ENCODE assay signal across 11 mouse cellular contexts in genomic region chr9:32730656-32731590, GRCm38 (mm10).
DNase-seq lines count a peak whose midpoint lies in the region; ATAC-seq and TF ChIP-seq lines count a peak whose summit lies in the region.
"Had no signal": no experiment of that assay in that cellular context is flagged by ENCODE, and none has a peak within 500 bp of the region (broad histone marks: within the 10 kb centered on the region; RNA-seq: fewer than 3 reads in every experiment).

No protein-coding gene starts in this region.

- H3K4me2 ChIP-seq in heart, embryonic 11.5 days: no peak overlapping the region
- no peak overlapping the region for H3K4me2 ChIP-seq in intestine, embryonic 15.5 days (replicated peaks)
- H3K4me2 ChIP-seq: hindbrain, embryonic 13.5 days; limb, embryonic 12.5 days; midbrain, embryonic 13.5 days had no signal

- H3K4me1 ChIP-seq in heart, adult 2 months (ENCODE audit: control insufficient read depth, insufficient read depth, low read length): peaks cover 35% of the 10 kb centered on the region
- H3K4me1 ChIP-seq in heart, embryonic 11.5 days (ENCODE audit: control insufficient read depth, insufficient read depth, low read length): no peaks in the 10 kb centered on the region
- no peaks in the 10 kb centered on the region for H3K4me1 ChIP-seq in intestine, embryonic 15.5 days (replicated peaks)
- H3K4me1 ChIP-seq: hindbrain, embryonic 13.5 days; midbrain, embryonic 13.5 days had no signal

- no peaks in the 10 kb centered on the region for H3K27me3 ChIP-seq in heart, adult 2 months (ENCODE audit: control insufficient read depth, insufficient read depth, low read length)
- H3K27me3 ChIP-seq in heart, embryonic 11.5 days (ENCODE audit: control insufficient read depth, insufficient read depth, low read length): no peaks in the 10 kb centered on the region
- no peaks in the 10 kb centered on the region for H3K27me3 ChIP-seq in intestine, embryonic 15.5 days (replicated peaks)
- H3K27me3 ChIP-seq: limb, embryonic 12.5 days; midbrain, embryonic 13.5 days had no signal

- no peaks in the 10 kb centered on the region for H3K9me3 ChIP-seq in heart, embryonic 11.5 days (replicated peaks; ENCODE audit: control insufficient read depth, low read length)
- no peaks in the 10 kb centered on the region for H3K9me3 ChIP-seq in intestine, embryonic 15.5 days
- H3K9me3 ChIP-seq: hindbrain, embryonic 13.5 days; midbrain, embryonic 13.5 days had no signal

- H3K27ac ChIP-seq in heart, adult 2 months: peak overlapping the region; percentile 70
- H3K27ac ChIP-seq in heart, embryonic 11.5 days (ENCODE audit: low read depth, low read length): no peak overlapping the region
- no peak overlapping the region for H3K27ac ChIP-seq in intestine, embryonic 15.5 days
- H3K27ac ChIP-seq: hindbrain, embryonic 13.5 days; limb, embryonic 12.5 days; midbrain, embryonic 13.5 days had no signal

- peak; percentile 64; the same call in 1 of the 2 replicates for TF ChIP-seq EP300 in heart, adult 2 months (IDR thresholded peaks at IDR 0.05; ENCODE audit: insufficient read depth, low read depth, low read length)

- H3K4me3 ChIP-seq in heart, adult 2 months: peak overlapping the region; percentile 9; the same call in 1 of the 2 replicates
- no peak overlapping the region for H3K4me3 ChIP-seq in heart, embryonic 11.5 days (ENCODE audit: low read depth, low read length)
- no peak overlapping the region for H3K4me3 ChIP-seq in intestine, embryonic 15.5 days (replicated peaks)
- H3K4me3 ChIP-seq: hindbrain, embryonic 13.5 days; limb, embryonic 12.5 days; midbrain, embryonic 13.5 days had no signal

- intact Hi-C loops in heart, adult 2 months (cut with DNase I): loop anchor here (2.0 to 5.0 kb wide), 3 partner anchors 34 to 140 kb away; no protein-coding TSS in a partner anchor

- peaks cover 4% of the 10 kb centered on the region for H3K79me2 ChIP-seq in heart, adult 2 months (replicated peaks; ENCODE audit: control insufficient read depth, insufficient read depth, low read length)

- peak in 1 of 2 experiments; percentile 68 for DNase-seq in heart, adult 2 months
- peak; percentile 15 for DNase-seq in 416B (ENCODE audit: low read depth)
- peak; percentile 32 for DNase-seq in adrenal gland, postnatal 25 days
- peak; percentile 80 for DNase-seq in lung, postnatal 36 days
- no peak for DNase-seq in cerebellum, postnatal 10 days

- no peak for TF ChIP-seq POLR2A in heart, adult 2 months (IDR thresholded peaks at IDR 0.05; ENCODE audit: insufficient read depth, low read depth, low read length)

- ATAC-seq in heart, embryonic 11.5 days (replicated peaks; ENCODE audit: insufficient number of reproducible peaks, low FRiP score, low TSS enrichment): no peak
- no peak for ATAC-seq in erythroid progenitor cell, adult 5-6 weeks (replicated peaks; ENCODE audit: low FRiP score, poor library complexity, severe bottlenecking)
- no peak; the same call in 1 of the 2 replicates for ATAC-seq in intestine, embryonic 15.5 days
- ATAC-seq: midbrain, embryonic 13.5 days had no signal

- H3K9ac ChIP-seq in heart, adult 2 months (ENCODE audit: low read depth, low read length): peak overlapping the region; percentile 32
- no peak overlapping the region for H3K9ac ChIP-seq in heart, embryonic 11.5 days (ENCODE audit: low read depth, low read length)
- no peak overlapping the region for H3K9ac ChIP-seq in intestine, embryonic 15.5 days
- H3K9ac ChIP-seq: hindbrain, embryonic 13.5 days; limb, embryonic 12.5 days; midbrain, embryonic 13.5 days had no signal

- peaks cover 64% of the 10 kb centered on the region for H3K36me3 ChIP-seq in heart, adult 2 months (ENCODE audit: control insufficient read depth, insufficient read depth, low read length)
- peaks cover 12% of the 10 kb centered on the region for H3K36me3 ChIP-seq in heart, embryonic 11.5 days (ENCODE audit: control insufficient read depth, insufficient read depth, low read length)
- no peaks in the 10 kb centered on the region for H3K36me3 ChIP-seq in intestine, embryonic 15.5 days
- H3K36me3 ChIP-seq: hindbrain, embryonic 13.5 days; midbrain, embryonic 13.5 days had no signal

- TF ChIP-seq CTCF in heart, adult 2 months (IDR thresholded peaks at IDR 0.05): peak; percentile 52

- WGBS in heart, adult 2 months: 42% methylated on average over 13 of the region's 13 CpGs
- WGBS in heart, embryonic 11.5 days (ENCODE audit: insufficient replicate concordance): 81% methylated on average over 13 of the region's 13 CpGs
- 83% methylated on average over 13 of the region's 13 CpGs for WGBS in intestine, embryonic 15.5 days

Comparison
In these comparisons a context has a peak if more than half of its experiments do, and no peak if none do; other contexts are left out.
1. DNase-seq: peak in 416B (single experiment), adrenal gland, postnatal 25 days (single experiment) and lung, postnatal 36 days (single experiment); none in cerebellum, postnatal 10 days (0 of 2).